In the genomic region with DNA sequence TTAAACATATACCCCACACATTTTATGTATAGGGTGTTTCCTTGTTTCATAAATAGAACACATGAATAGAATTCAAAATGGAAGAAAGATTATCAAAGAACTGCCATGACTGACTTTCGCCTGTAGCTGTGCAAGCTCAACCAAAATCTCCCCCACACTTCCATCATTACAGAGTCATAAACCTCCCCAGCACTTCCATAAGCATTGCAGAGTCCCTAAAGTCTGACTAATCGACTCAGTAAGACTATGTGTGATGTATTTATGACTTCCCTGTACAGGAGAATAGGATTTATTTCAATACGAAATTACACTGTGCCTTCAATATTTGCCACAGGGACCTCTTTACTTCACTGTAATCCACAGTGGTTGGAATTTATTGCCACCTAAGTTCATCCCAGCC, we compare ENCODE assay signal across 21 mouse cellular contexts.
"Had no signal": no experiment of that assay in that cellular context is flagged by ENCODE, and none has a peak within 500 bp of the region (broad histone marks: within the 10 kb centered on the region; RNA-seq: fewer than 3 reads in every experiment).

No protein-coding gene starts in this region.

- H3K4me2 ChIP-seq: liver, embryonic 13.5 days; liver, embryonic 15.5 days; lung, embryonic 15.5 days; midbrain, embryonic 11.5 days; midbrain, embryonic 13.5 days; midbrain, embryonic 15.5 days had no signal

- H3K9me3 ChIP-seq: liver, embryonic 13.5 days; liver, embryonic 15.5 days; lung, embryonic 15.5 days; midbrain, embryonic 13.5 days; midbrain, embryonic 15.5 days had no signal

- H3K27me3 ChIP-seq: liver, embryonic 13.5 days; liver, embryonic 15.5 days; lung, embryonic 15.5 days; megakaryocyte, embryonic 14.5 days; midbrain, embryonic 13.5 days; midbrain, embryonic 15.5 days had no signal

- H3K27ac ChIP-seq: liver, embryonic 13.5 days; liver, embryonic 15.5 days; lung, embryonic 15.5 days; macrophage; midbrain, embryonic 13.5 days; midbrain, embryonic 15.5 days had no signal

- ATAC-seq: liver, postnatal 0 days; lung, postnatal 0 days; midbrain, embryonic 13.5 days; midbrain, embryonic 15.5 days had no signal

- H3K9ac ChIP-seq: liver, embryonic 13.5 days; liver, embryonic 15.5 days; liver, postnatal 0 days; lung, embryonic 15.5 days; midbrain, embryonic 13.5 days; midbrain, embryonic 15.5 days had no signal

- H3K36me3 ChIP-seq: liver, embryonic 13.5 days; liver, embryonic 15.5 days; lung, embryonic 15.5 days; midbrain, embryonic 13.5 days; midbrain, embryonic 15.5 days had no signal

- H3K4me3 ChIP-seq: liver, embryonic 13.5 days; liver, embryonic 15.5 days; lung, embryonic 15.5 days; megakaryocyte, embryonic 14.5 days; midbrain, embryonic 13.5 days; midbrain, embryonic 15.5 days had no signal

- DNase-seq: liver, embryonic 13.5 days; liver, postnatal 0 days; lung, adult 2 months; lung, postnatal 14 days; lung, postnatal 36 days; retina, postnatal 1 day; right cerebral cortex, adult 18-20 months; right cerebral cortex, postnatal 25 days; right cerebral cortex, postnatal 4 days; spleen, adult 18-20 months; thymus, adult 18-20 months; thymus, postnatal 14 days; thymus, postnatal 36 days had no signal

- H3K4me1 ChIP-seq: liver, embryonic 13.5 days; liver, embryonic 15.5 days; lung, embryonic 15.5 days; megakaryocyte, embryonic 14.5 days; midbrain, embryonic 13.5 days; midbrain, embryonic 15.5 days had no signal
